Mouse (Mus musculus): Measurements from ENCODE around the gene Kmt5c.

Gene Kmt5c

DNA sequence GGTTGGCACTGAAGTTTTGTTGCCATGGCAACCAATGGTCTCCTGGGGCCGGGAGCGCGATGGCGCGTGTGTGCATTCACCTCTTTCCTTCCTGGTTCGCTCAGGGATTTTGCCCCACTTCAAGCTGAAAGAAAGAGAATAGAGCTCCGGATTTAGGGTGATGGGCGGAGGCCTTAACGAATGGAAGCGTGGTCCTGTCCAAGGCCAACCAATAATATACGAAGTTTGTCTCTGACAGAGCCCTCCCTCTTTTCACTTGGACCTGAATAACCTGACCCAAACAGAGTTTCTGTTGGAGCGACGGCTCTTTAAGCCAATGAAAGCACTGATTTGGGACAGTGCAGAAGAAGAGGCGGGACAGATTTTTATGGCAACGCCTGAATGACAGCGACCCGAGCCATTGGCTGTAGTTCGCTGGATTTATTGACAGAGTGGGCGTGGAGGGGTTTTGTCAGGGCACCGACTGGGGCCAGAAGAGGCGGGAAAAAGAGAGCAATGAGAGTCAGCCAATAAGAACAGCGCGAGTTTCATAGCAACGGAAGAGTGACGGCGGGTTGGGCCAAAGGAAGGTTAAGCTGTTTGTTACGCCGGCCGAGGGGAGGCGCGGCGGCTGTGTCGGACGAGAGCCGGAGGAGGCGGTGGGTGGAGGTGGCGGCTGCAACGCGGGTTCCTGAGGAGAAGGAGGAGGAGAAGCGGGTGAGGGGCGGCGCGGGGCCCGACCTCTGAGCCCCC is at the start of gene Kmt5c:
TSS of gene Kmt5c (plus strand) at position 572 of the 732 bp plus-strand sequence.
- peak; percentile 97 to 99 for DNase-seq

DNA sequence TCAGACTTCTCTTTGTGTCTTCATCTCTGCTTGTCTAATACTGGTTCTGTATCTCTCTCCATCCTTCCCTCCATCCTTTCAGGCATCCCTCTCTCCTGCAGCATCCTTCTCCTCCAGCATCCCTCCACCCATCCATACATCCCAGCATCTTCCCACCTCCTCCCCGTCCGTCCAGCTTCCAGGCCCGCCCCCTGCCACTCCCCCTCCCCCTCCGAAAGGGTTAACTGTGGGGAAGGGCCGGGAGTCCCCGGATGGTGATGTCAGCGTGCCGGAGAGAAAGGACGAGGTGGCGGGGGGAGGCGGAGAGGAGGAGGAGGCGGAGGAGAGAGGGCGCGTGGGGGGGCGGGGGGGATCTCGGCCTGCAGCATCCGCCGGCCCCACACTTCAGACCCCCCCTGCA is 49.5 kb upstream of the Kmt5c start, which contains the start of gene Brsk1:
TSS of gene Brsk1 (plus strand) at position 218 of the 400 bp plus-strand sequence.
- DNase-seq, result peak; percentile 97 to 98

DNA sequence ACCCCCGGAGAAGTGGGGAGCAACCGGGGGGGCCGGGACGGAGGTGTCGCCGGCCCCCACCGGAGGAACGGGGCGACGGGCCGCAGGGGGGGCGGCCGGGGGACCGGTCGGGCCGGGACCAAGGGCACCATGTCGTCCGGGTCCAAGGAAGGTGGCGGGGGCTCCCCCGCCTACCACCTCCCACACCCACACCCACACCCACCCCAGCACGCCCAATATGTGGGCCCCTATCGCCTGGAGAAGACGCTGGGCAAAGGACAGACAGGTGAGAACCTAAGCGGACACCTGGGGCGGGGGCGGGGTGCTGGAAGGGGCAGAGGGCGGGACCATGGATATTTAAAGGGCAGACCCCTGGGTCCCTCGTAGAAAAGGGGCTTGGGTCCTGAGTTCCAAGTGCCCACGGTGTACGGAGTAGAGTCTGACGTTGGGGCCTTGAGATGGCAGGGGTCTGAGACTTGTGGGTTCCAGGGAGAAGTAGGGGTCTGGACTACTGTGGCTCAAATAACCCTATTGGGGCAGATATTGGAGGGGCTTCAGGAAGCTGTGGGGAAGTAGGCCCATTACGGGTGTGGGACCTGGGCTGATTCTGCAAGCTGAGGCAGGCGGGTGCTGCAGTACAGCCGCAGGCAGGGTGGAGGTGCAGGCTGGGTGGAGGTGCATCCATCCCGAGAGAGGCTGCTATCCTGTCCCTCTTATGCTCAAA is 48.8 kb upstream of the Kmt5c start:
- peak; percentile 52 to 57 for DNase-seq

DNA sequence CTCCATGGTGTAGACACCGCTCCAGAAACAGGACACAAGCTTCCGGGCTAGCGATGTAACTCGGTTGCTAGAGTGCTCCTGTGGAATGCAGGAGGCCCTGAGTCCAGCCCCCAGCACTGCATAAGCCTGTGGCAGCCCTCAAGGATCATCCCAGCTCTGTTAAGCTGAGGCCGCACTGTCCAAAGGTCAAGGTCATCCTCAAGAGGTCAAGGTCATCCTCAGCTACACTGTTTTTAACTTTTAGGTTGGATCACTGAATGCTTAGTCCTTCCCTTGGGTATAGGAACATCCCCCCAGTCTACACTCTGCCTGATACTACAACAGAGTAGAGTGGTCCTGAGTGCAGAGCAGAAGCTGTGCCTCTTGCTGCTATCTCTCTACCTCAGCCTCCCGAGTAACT is 46.9 kb upstream of the Kmt5c start:
- no peak for DNase-seq

DNA sequence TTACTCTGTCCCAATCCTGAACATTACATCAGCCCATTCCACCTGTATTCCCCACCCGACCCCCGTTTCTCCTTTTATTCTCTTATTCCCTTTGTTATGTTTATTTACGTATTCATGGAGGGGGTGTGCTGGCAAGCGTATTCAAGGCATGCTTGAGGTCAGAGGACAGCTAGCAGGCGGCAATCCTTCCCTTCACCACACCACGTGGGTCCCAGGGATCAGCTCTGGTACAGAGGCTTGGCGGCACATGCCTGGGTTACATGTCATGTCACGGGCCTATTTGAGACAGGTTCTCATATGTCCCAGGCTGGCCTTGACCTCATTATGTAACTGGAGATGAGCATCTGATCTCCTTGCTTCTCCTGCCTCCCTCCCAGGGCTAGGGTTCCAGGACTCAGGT is 37.6 kb upstream of the Kmt5c start:
- DNase-seq, result no peak

DNA sequence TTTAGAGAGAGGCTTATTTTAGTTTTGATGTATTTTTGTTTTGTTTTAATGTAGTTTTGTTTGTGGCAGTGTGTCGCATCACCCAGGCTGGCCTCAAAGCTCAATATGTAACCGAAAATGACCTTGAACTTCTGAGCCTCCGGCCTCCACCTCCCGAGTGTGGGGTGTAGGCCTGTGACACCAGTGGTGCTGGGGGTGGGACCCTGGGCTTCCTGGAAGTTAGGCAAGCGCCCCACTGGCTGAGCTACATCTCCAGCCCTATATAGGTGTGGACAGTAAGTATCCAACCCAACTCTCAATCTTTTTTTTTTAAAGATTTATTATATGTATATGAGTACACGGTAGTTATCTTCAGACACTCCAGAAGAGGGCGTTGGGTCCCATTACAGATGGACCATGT is 36.7 kb upstream of the Kmt5c start:
- DNase-seq, result no peak

DNA sequence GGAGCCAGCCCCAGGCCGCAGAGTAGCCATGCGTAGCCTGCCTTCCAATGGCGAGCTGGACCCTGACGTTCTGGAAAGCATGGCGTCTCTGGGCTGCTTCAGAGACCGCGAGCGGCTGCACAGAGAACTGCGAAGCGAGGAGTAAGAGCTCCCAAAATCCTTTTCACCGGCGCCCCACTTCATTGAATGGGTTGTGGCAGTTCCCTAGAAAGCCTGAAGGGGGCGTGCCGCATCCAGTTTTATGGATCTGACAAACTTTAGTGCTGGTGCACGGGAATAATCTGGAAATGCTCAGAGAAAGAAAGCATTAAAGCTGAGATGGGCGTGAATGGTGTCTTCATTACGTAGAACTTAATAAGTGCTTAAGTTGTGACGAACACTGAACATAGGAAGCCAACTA is 34.8 kb upstream of the Kmt5c start:
- peak; percentile 62 to 75 for DNase-seq

DNA sequence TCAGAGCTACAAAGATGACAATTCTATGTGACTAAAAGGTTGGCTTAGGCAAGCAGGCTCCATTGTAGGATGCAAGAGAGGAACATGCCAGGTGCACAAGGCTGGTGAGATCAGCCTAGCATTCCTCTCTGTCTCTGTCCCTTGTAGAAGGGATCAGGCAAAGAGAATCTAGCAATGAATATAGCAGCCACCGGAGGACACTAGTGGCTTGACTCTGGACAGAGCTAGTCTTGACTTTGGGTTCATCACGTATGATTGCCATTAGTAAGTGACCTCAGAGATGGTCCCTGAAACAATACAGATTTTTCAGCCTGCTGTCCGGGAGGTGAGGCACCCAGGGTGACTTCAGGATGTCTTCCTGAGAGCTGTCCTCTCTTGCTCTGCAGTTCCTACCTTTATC is 27.3 kb upstream of the Kmt5c start:
- no peak for DNase-seq

DNA sequence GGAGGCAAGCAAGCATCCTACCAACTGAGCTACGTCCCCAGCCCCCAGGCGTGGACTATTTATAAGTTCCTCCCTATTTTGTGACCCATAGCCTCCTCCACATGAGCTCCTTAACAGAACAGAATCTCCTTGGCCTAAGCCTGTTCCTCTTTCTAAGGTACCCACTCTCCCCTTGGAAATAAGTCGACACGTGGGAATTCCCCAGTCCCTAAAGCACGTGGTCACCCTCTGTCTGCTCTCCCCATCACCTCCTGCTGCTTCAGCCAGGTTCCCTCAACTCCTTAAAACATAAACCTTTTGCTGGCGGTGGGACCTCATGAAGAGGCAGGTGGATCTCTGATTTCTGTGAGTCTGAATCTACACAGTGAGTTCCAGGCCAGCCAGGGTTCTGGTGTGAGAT is 23.0 kb upstream of the Kmt5c start:
- no peak for DNase-seq

DNA sequence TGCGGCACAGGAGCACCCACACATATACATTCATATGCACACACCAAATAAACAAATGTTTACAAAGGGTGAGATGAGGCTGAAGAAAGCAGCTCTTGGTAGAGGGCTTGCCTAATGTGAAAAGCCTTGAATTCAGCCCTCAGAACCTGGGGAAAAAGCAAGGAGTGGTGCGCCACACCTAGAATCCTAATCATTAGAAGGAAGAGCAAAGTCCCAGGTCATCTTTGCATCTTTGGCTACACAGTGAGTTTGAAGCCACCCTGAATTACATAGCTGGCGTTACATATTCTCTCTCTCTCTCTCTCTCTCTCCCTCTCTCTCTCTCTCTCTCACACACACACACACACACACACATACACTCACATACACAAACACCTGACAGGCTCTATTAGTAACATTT is 20.6 kb upstream of the Kmt5c start:
- no peak for DNase-seq

DNA sequence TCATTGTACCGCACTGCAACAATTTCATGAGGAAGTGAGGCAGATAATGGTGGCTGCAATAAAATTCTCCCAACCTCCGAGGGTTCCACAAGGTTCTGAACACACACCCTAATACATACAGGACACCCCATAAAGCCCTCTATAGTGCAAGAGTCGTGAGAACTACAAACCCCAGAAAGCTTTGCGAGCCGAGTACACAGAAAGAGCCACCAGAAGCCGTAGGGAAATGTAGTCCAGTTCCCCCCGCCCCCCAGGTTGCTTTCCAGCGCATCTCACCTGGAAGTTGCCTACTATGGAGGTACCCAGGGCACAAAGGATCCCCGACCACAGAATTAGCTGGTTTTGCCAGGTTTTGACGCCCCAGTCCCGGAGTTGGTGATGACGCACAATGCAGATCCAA is 16.4 kb upstream of the Kmt5c start:
- peak; percentile 67 to 69 for DNase-seq

DNA sequence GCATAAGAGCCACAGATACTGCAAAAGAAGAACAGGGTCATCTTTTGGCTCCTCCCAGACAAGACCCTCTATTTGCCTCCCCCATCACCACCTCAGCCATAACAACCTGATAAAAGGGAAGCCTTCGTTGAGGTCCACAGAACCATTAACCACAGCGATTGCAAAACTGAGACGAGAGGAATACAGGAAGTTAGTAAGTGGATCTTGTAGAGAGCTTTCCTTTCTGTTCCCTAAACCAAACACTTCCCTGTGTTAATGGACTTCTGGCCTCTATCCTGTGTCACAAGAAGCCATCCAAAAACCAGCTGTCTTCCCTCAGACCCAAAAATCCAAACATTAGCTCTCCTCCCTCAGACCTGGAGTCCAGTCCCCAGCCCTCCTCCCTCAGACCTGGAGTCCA is 15.6 kb upstream of the Kmt5c start:
- no peak for DNase-seq

DNA sequence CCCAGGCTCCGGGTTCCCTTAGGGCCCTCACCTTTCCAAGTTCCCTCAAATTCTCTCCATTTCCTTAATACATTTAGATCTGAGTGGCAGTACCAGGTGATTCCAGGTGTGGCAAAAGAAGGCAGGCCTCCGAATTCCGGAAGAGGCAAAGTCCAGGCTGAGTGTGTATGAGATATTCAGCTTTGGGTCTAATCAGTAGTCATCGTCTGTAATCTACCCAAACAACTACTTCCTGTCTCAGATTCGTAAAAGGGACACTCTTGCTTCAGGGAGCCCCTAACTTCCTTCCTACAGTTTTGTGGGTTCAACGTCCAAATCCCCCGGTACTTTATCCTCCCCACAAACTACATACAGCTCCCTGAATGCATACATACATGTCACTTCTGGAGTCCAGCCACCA is 14.7 kb upstream of the Kmt5c start, which contains the start of gene Tmem150b:
TSS of gene Tmem150b (minus strand) at position 81 of the 400 bp plus-strand sequence.
- no peak for DNase-seq

DNA sequence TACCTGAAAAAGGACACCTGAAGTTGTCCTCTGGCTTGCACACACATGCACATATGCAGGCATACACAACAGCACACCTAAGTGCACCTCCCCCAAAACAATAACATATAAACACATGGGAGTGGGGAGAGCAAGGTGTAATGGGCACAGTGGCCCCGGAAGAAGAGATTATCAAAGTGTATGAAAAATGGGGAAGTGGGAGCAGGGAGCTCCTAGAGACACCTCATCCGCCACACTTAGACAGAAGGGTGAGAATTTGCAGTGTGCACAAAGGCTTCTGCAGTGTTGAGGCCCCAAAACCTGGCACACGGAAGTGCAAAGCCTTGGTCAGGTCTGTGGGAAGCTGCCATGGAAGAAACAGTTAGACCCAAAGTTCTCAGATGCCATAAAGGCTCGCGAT is 8.8 kb upstream of the Kmt5c start:
- DNase-seq, result no peak

DNA sequence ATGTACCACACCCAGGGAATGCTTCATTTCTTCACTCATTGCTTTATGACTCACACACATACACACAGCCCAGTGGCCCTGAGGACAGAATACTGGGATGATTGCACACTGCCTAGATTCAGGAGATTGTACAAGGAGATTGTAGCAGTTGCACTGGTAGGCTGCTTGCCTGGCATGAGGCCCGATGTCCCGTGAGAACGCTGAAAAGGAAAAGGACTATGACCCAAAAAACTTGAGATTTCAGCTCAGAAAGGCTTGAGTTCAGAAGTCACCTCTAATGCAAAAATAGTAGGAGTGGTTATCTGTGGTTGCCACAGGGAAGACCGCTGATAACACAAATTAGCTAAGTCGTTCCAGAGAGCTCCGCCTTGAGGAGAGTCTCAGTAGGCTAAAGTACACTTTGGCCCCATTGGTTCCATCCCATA is 6.9 kb upstream of the Kmt5c start:
- no peak for DNase-seq

DNA sequence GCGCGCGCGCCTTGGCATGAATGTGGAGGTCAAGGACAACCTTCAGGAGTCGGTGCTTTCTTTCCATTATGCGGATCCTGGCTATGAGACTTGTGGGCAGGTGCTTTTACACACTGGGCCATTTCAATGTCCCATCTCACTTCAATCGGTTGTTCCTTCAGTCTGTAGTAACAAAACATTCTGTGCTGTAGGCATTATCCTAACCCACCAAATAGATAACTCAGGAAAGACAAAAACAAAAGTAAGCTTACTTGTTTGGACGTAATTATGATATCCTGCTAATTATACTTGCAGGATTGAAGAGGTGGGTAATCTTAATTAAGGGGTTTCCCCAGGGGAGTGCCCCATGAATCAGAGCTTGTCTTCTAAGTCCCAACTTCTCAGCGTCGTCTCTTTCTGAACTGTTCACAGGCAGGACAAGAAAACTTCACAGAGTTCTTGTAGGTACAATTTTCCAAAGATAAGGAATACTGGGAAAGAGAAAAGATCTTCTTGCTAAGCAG is 823 bp upstream of the Kmt5c start:
- peak; percentile 26 to 36 for DNase-seq

DNA sequence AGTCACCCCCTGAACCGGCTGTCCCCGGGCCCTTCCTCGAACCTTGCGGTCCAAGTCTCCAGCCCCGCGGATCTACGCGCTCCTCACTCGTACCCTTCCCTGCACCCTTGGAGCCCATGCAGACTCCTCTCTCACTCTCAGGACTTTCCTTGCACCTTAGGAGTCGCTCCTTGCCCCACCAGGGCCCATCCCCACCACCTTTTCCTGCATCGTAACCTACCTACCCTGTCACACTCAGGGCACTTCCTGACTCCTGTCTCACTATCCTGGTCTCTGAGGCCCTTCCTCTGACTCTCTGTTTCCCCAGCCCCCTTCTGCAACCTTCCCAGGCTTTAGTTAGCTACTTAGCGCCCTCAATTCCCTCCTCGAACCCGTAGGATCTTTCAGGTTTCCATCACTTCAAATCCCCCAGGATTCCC is 403 bp downstream of the Kmt5c start:
- peak in 1 of 2 experiments; percentile 42 for DNase-seq

DNA sequence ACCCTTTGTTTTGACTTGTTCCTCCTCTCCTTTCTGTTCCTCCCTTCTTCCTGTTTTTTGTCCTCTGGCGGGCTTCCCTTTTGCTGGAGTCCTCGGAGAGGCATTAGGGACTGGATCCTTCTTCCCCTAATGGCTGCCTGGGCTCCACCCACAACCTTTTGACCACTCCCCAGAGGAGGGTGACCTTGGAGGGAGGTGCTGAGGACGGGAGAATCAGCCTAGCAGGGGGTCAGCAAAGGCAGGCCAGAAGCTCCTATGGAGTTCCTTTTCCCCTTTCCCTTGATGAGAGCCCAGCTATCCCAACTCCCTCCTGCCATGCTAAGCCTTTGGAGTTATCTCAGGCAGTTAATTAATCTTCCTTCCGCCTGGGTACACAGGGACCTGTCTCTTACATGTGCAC is 1.2 kb downstream of the Kmt5c start:
- peak; percentile 82 to 84 for DNase-seq

DNA sequence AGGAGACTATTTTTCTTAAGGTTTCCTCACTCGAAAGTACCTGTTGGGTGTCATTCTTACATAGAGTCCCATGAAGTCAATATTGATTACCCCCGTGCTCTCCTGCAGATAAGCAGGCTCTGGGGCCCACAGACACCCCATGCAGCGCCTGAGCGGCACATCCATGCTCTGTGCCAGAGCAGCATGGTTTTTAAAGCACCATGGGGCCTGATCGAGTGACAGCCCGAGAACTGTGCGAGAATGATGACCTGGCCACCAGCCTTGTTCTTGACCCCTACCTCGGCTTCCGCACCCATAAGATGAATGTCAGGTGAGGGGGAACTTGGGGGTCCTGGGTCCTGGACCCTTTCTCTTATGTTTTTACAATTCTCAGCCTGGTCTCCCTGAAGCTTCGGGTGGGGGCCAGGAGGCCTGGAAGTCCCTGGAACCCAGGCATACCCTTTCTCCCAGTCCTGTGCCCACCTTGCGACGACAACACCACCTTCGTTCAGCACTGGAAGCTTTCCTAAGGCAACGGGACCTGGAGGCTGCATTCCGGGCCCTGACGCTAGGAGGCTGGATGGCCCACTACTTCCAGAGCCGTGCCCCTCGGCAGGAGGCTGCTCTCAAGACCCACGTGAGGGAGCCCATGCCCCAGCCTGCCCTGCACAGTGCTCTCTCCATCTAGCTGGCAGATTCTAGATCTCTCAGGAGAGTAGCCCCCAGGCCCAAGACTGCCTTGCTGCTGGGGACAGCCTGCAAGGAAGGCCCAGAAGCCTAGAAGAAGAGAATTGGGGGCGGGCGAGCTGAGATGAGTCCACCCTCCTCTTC is 2.0 kb downstream of the Kmt5c start:
- DNase-seq, result peak; percentile 34 to 40

DNA sequence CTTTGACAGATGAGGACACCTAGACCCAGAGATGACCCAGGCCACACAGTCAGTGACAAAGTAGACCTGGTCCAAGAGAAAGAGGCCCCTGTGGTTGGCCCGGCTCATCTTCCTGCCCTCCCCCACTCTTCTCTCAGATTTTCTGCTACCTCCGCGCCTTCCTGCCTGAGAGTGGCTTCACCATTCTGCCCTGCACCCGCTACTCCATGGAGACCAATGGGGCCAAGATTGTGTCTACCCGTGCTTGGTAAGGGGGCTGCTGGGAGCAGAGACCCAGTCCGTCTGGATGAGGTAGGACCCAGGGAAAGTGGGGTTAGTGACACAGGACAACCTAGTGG is 2.5 kb downstream of the Kmt5c start:
- DNase-seq, result no peak

DNA sequence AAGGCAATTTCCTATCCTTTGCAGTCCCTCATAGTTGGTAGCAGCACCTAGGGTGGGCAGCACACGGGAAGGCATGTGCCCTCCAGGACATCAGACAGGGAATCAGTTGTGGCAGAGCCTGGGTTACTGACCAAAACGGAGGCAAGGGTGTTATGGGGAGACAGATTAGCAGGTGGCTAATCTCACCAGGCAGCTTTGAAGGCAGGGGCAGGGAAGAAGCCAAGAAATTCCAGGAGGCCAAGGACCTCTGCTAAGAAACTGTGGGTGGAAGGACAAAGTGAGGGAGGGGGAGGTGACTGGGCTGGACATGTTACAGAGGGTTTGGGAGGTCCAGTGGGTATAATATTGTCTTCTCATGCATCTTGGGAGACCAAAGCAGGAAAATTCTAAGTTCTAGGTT is 3.4 kb downstream of the Kmt5c start:
- no peak for DNase-seq

DNA sequence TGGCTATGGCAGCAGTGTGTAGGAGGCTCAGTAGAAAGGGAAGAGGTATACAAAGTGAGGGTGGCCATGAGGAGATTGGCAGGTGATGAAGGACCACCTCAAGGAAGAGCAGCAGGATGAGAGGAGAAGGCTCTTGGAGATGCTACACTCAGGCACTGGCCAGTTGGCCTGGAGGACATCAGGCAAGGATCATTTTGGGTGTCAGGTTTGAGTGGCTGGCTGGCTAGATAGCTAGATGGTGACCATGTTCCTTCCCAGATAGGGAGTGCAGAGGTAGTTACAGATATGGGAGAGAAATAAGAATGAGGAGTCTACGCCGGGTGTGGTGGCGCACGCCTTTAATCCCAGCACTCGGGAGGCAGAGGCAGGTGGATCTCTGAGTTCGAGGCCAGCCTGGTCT is 5.0 kb downstream of the Kmt5c start:
- DNase-seq, result no peak

DNA sequence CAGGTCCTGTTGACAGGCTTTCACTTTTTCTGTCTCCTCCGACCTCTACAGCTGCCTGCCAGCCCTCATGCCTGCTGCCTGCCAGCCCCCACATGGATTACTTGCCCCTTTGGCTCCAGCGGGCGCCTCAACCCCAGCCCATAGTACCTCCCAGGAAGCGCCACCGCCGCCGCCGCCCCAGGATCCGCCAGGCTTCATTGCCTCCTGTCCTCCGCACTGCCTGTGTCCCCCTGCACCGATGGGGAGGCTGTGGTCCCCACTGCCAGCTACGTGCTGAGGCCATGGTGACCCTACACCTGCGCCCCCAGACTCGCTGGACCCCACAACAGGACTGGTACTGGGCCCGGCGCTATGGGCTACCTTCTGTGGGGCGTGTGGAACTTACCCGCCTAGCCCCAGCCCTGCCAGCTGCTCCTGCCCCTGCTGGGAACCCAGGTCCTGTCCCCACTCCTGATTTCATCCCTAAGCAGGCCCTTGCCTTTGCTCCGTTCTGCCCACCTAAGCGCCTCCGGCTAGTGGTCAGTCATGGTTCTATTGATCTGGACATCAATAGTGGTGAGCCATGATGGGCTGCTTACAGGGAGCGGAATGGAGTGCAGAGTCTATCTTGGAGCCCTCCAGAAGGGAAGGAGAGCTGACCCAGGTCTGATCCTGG is 6.5 kb downstream of the Kmt5c start:
- DNase-seq, result no peak
